Mouse (Mus musculus): ENCODE measurements around the gene Ttc29. TPM values are rescaled to one million over a fixed set of nuclear protein-coding genes. Genes with fewer than 3 reads are reported as not detected.

The Ttc29 gene
- polyA plus RNA-seq, 1 experiment from 2014 or later: not detected

- Histone ChIP-seq H3K36me3 (no peaks in the 10 kb centered on the region), H3K27me3 (peaks cover 83% of the 10 kb centered on the region), H3K9me3 (no peaks in the 10 kb centered on the region), H3K4me3 (0 out of 2 replicates have a peak overlapping the region, but pooled peaks have one; percentile 9), H3K4me2 (replicated peaks) (peak overlapping the region; percentile 65), H3K9ac (no peak overlapping the region), H3K4me1 (peaks cover 22% of the 10 kb centered on the region), H3K27ac (no peak overlapping the region)
- WGBS: 2% methylated on average over 32 of the region's 32 CpGs
- ATAC-seq (ENCODE audit: insufficient number of reproducible peaks, insufficient read depth, low FRiP score, low TSS enrichment): no peak; the same call in 1 of the 2 replicates
These were observed 224.3 kb downstream of the Ttc29 start for GRCm38 (mm10) chr8:78437140-78438045.

GRCm38 (mm10) chr8:78438121-78438520, 225.0 kb downstream of the Ttc29 start:
- Histone ChIP-seq H3K4me3 (0 out of 2 replicates have a peak overlapping the region, but pooled peaks have one; percentile 9), H3K4me2 (replicated peaks) (peak overlapping the region; percentile 33), H3K27ac (no peak overlapping the region), H3K4me1 (peaks cover 22% of the 10 kb centered on the region), H3K36me3 (no peaks in the 10 kb centered on the region), H3K9me3 (no peaks in the 10 kb centered on the region), H3K9ac (no peak overlapping the region), H3K27me3 (peaks cover 81% of the 10 kb centered on the region)
- ATAC-seq (ENCODE audit: insufficient number of reproducible peaks, insufficient read depth, low FRiP score, low TSS enrichment): 0 out of 2 replicates have a peak, but pooled peaks have one; percentile 23
- 0% methylated on average over 18 of the region's 18 CpGs for WGBS

GRCm38 (mm10) chr8:78442781-78443180, 229.7 kb downstream of the Ttc29 start:
- Histone ChIP-seq H3K9me3 (no peaks in the 10 kb centered on the region), H3K9ac (no peak overlapping the region), H3K27me3 (peaks cover 43% of the 10 kb centered on the region), H3K27ac (no peak overlapping the region), H3K4me1 (peaks cover 3% of the 10 kb centered on the region; the same call in 1 of the 2 replicates), H3K36me3 (no peaks in the 10 kb centered on the region), H3K4me2 (replicated peaks) (no peak overlapping the region), H3K4me3 (no peak overlapping the region)
- no peak for ATAC-seq (ENCODE audit: insufficient number of reproducible peaks, insufficient read depth, low FRiP score, low TSS enrichment)
- WGBS: 77% methylated on average over 1 of the region's 1 CpGs

Other genes with a start within 250 kb of the Ttc29 start
- 0.54 and 1.1 TPM in 2 replicates for gene Pou4f2, start 223.3 kb downstream of the Ttc29 start, polyA plus RNA-seq (2016; fragmentation: Nextera tagmentation; extraction: Ambion mirVana)

All from embryonic facial prominence, embryonic 12.5 days (tissue).